ENCODE assay signal across 19 mouse cellular contexts in genomic region chr5:28324457-28324856, GRCm38 (mm10).
"Had no signal": no experiment of that assay in that cellular context is flagged by ENCODE, and none has a peak within 500 bp of the region (broad histone marks: within the 10 kb centered on the region; RNA-seq: fewer than 3 reads in every experiment).

No protein-coding gene starts in this region.

- ATAC-seq: intestine, embryonic 15.5 days had no signal

- H3K36me3 ChIP-seq: intestine, embryonic 15.5 days; stomach, embryonic 15.5 days had no signal

- DNase-seq: kidney, adult 2 months; kidney, postnatal 10 days; layer of hippocampus, adult 9-11 months; lung, adult 18-20 months; lung, postnatal 10 days; lung, postnatal 36 days; midbrain, embryonic 14.5 days; right cerebral cortex, adult 18-20 months; right cerebral cortex, postnatal 14 days; right cerebral cortex, postnatal 4 days; thymus, postnatal 25 days had no signal

- H3K9ac ChIP-seq: intestine, embryonic 15.5 days; liver, embryonic 15.5 days; lung, embryonic 15.5 days; stomach, embryonic 15.5 days had no signal

- H3K4me1 ChIP-seq: stomach, embryonic 15.5 days had no signal

- H3K9me3 ChIP-seq: intestine, embryonic 15.5 days; liver, embryonic 15.5 days; lung, embryonic 15.5 days; megakaryocyte, embryonic 14.5 days; stomach, embryonic 15.5 days had no signal

- H3K4me3 ChIP-seq: intestine, embryonic 15.5 days; layer of hippocampus, adult 2 months; left cerebral cortex, adult 2 months; liver, embryonic 15.5 days; lung, embryonic 15.5 days; megakaryocyte, embryonic 14.5 days; stomach, embryonic 15.5 days had no signal

- H3K27me3 ChIP-seq: intestine, embryonic 15.5 days; liver, embryonic 15.5 days; lung, embryonic 15.5 days; megakaryocyte, embryonic 14.5 days; stomach, embryonic 15.5 days had no signal

- H3K4me2 ChIP-seq: intestine, embryonic 15.5 days; liver, embryonic 15.5 days; lung, embryonic 15.5 days; midbrain, embryonic 11.5 days; stomach, embryonic 15.5 days had no signal

- H3K27ac ChIP-seq: intestine, embryonic 15.5 days; layer of hippocampus, adult 2 months; left cerebral cortex, adult 2 months; liver, embryonic 15.5 days; lung, embryonic 15.5 days; stomach, embryonic 15.5 days had no signal
